Mouse (Mus musculus) midbrain, embryonic 12.5 days (tissue): ENCODE measurements around the gene 1810049J17Rik. TPM values are rescaled to one million over a fixed set of nuclear protein-coding genes. Genes with fewer than 3 reads are reported as not detected.
A peak's percentile ranks its signal among the peaks of the same experiment; 100 is the strongest.
"Not testable (repeated sequence)": the region's sequence is repeated elsewhere in the genome, so short reads cannot be mapped to it uniquely, and the experiment has no call there.

Experiments used
- ATAC-seq: fragments of 200-750 bp; cut with Nextera tagmentation; 2 replicates; pipeline ENCODE4 v1.8.0; 2017; ENCODE audit warnings: low read depth, moderate TSS enrichment, moderate library complexity; ENCODE audit not compliant: low FRiP score
- H3K27ac ChIP-seq: fragments of 300-500 bp; sonication (generic); replicated peaks from 2 replicates; pipeline ENCODE4 v1.5.1; 2016; ENCODE audit warnings: mild to moderate bottlenecking
- H3K27me3 ChIP-seq: fragments of 300-500 bp; sonication (generic); 2 replicates; pipeline ENCODE4 v1.6.1; 2016; ENCODE audit warnings: mild to moderate bottlenecking
- H3K36me3 ChIP-seq: fragments of 300-500 bp; sonication (generic); 2 replicates; pipeline ENCODE4 v1.6.1; 2016
- H3K4me1 ChIP-seq: fragments of 300-500 bp; sonication (generic); 2 replicates; pipeline ENCODE4 v1.6.1; 2016
- H3K4me2 ChIP-seq: fragments of 300-500 bp; sonication (generic); replicated peaks from 2 replicates; pipeline ENCODE4 v1.6.1; 2016; ENCODE audit warnings: mild to moderate bottlenecking, moderate library complexity
- H3K4me3 ChIP-seq: fragments of 300-500 bp; sonication (generic); 2 replicates; pipeline ENCODE4 v1.5.1; 2016; ENCODE audit warnings: mild to moderate bottlenecking
- H3K9ac ChIP-seq: fragments of 300-500 bp; sonication (generic); replicated peaks from 2 replicates; pipeline ENCODE4 v1.6.1; 2016; ENCODE audit warnings: mild to moderate bottlenecking, moderate library complexity
- H3K9me3 ChIP-seq: fragments of 300-500 bp; sonication (generic); 2 replicates; pipeline ENCODE4 v1.6.1; 2016; ENCODE audit warnings: mild to moderate bottlenecking
- WGBS: fragments of 180-500 bp; shearing (Covaris S2); methylation state at CpG from one replicate; pipeline ENCODE4 v1.1.7; 2016; 5-methylcytosine and 5-hydroxymethylcytosine counted together
- polyA plus RNA-seq: library from polyadenylated mRNA; unstranded; fragments of >200 nt; fragmentation: Nextera tagmentation; extraction: Ambion mirVana; gene quantifications from 2 replicates; pipeline ENCODE4 v1.2.1, GENCODE M21; 2016

Gene 1810049J17Rik
- 0.75 TPM in 1 of 2 replicates, not detected in the other for polyA plus RNA-seq

DNA sequence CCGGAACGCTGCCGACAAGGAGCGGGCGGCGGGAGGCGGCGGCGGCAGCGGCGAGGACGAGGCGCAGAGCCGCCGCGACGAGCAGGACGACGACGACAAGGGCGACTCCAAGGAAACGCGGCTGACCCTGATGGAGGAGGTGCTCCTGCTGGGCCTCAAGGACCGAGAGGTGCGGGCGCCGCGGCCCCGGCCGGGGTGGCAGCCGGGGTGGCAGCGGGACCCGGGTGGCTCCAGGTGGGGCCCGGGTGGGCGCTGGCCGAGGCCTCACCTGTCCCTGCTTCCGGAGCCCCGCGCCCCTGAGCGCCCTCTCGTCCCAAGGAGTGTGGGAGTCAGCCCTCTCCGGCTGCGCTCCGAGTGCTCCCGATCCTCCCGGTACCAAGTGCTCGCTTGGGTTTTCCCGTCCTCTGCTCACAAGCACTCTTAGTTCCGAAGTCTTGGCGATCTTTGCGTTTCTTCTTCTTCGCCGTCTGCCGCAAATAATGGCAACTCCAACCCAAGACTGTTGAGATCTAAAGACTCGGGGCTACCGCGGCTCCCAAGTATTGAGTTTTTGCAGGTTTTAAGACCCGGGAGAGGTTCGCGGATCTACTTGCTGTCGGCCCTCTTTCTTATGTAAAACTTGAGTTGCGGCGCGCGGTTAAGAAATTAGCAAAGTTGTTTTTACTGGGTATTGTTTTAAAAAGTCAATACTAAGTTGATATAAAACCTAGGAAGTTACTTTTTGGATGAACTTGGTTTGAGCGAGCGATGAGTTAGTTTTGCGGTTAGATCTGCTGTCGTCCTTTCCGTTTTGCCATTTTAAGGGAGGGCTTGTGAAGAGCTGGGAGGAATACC, at the start of gene 1810049J17Rik:
1810049J17Rik (minus strand) TSS at position 112 of the 834 bp plus-strand sequence.
- H3K4me1 ChIP-seq: peaks cover 34% of the 10 kb centered on the region
- peak within 1 kb of the TSS; percentile 75 for H3K4me2 ChIP-seq
- under 1% methylated on average over 64 of the region's 70 CpGs for WGBS
- peak within 1 kb of the TSS; percentile 95 for H3K4me3 ChIP-seq
- ATAC-seq: peak; percentile 50
- peak within 1 kb of the TSS; percentile 92 for H3K27ac ChIP-seq
- no peaks in the 10 kb centered on the region for H3K9me3 ChIP-seq
- peaks cover 18% of the 10 kb centered on the region for H3K27me3 ChIP-seq
- H3K9ac ChIP-seq: peak within 1 kb of the TSS; percentile 91
- H3K36me3 ChIP-seq: peaks cover 5% of the 10 kb centered on the region; the same call in 1 of the 2 replicates

DNA sequence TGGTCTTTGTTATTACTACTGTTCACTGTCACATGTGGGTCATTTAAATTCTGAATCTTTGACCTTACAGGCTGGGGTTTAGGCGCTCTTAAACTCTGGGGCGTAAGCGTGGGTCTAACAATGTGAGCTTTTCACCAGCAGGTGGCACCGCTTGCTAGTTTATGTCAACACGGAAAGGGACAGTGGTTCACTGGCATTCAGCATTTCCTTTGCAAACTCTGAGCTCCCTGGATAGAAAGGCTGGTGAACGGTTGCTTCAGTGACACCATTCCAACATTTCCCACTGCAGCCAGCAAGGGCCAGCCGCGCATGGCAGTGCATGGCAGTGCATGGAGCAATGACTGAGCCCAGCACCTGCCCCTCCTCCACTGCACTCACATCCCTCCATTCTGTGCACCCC, 49.5 kb upstream of the 1810049J17Rik start:
- peak; percentile 67 for ATAC-seq
- Histone ChIP-seq H3K9ac (no peak overlapping the region), H3K27me3 (peaks cover 23% of the 10 kb centered on the region), H3K4me3 (no peak overlapping the region), H3K4me2 (no peak overlapping the region), H3K9me3 (no peaks in the 10 kb centered on the region), H3K4me1 (peaks cover 32% of the 10 kb centered on the region), H3K36me3 (no peaks in the 10 kb centered on the region), H3K27ac (no peak overlapping the region)
- 7% methylated on average over 8 of the region's 8 CpGs for WGBS

DNA sequence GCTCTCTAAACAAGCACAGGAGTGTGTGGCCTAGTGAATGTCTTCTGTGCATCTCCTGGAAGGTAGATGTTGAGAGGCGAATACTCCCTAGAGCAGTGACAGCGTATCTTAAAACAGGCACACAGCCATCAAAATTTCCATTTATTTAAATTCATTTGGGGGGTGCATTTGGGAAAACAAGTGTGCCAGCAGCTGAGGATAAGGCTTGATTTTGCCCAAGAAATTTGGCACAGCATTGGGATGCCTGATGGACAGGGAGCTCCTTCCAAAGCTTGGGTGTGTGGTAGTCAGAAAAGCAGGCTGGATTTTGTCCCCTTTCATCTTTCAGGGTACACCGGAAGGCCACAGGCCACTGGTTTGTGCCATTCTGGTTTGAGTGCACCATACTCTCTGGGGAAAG, 48.4 kb upstream of the 1810049J17Rik start:
- H3K27me3 ChIP-seq: peaks cover 23% of the 10 kb centered on the region
- WGBS: 94% methylated on average over 3 of the region's 3 CpGs
- H3K4me1 ChIP-seq: peaks cover 30% of the 10 kb centered on the region
- no peak overlapping the region for H3K9ac ChIP-seq
- H3K36me3 ChIP-seq: no peaks in the 10 kb centered on the region
- ATAC-seq: no peak
- no peak overlapping the region for H3K4me2 ChIP-seq
- H3K4me3 ChIP-seq: no peak overlapping the region
- H3K27ac ChIP-seq: no peak overlapping the region
- H3K9me3 ChIP-seq: no peaks in the 10 kb centered on the region

DNA sequence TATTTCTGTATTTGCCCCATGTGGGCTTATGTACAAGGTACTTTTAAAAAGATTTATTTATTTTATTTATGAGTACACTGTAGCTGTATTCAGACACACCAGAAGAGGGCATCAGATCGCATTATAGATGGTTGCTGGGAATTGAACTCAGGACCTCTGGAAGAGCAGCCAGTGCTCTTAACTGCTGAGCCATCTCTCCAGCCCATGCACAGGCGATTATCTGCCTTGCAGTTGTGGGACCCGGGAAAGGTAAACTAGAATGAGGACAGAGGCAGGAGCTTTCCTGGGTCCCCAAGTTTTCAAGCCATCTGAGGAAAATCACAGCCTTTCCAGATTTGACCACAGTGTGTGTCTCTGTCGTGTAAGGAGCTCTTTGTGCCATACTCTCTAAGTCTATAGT, 47.2 kb upstream of the 1810049J17Rik start:
- no peak overlapping the region for H3K9ac ChIP-seq
- peaks cover 28% of the 10 kb centered on the region for H3K4me1 ChIP-seq
- H3K4me3 ChIP-seq: no peak overlapping the region
- H3K9me3 ChIP-seq: no peaks in the 10 kb centered on the region
- no peaks in the 10 kb centered on the region for H3K36me3 ChIP-seq
- H3K27ac ChIP-seq: no peak overlapping the region
- no peak overlapping the region for H3K4me2 ChIP-seq
- H3K27me3 ChIP-seq: peaks cover 19% of the 10 kb centered on the region
- no peak for ATAC-seq
- WGBS: 90% methylated on average over 4 of the region's 4 CpGs

DNA sequence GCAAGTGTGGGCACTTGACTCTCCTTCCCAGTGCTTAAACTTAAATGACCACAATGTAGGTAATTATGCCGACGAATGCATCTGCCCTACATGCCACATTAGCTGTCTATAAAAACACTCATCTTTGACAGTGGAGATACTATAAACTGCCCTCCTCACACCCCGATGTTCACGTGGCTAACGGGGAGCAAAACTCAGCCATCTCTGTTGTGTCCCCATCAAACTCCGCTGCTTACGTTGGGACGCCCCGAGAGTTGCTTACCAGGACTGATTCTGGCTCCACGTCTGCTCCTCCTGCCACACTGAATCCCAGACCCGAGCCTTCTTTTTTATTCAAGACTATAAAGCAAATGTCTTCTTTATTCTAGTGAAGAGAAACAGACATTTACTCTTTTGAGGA, 46.7 kb upstream of the 1810049J17Rik start:
- Histone ChIP-seq H3K9ac (no peak overlapping the region), H3K4me3 (no peak overlapping the region), H3K27me3 (peaks cover 19% of the 10 kb centered on the region), H3K27ac (no peak overlapping the region), H3K4me1 (peaks cover 28% of the 10 kb centered on the region), H3K36me3 (no peaks in the 10 kb centered on the region), H3K4me2 (no peak overlapping the region), H3K9me3 (no peaks in the 10 kb centered on the region)
- no peak for ATAC-seq
- WGBS: 80% methylated on average over 11 of the region's 11 CpGs

DNA sequence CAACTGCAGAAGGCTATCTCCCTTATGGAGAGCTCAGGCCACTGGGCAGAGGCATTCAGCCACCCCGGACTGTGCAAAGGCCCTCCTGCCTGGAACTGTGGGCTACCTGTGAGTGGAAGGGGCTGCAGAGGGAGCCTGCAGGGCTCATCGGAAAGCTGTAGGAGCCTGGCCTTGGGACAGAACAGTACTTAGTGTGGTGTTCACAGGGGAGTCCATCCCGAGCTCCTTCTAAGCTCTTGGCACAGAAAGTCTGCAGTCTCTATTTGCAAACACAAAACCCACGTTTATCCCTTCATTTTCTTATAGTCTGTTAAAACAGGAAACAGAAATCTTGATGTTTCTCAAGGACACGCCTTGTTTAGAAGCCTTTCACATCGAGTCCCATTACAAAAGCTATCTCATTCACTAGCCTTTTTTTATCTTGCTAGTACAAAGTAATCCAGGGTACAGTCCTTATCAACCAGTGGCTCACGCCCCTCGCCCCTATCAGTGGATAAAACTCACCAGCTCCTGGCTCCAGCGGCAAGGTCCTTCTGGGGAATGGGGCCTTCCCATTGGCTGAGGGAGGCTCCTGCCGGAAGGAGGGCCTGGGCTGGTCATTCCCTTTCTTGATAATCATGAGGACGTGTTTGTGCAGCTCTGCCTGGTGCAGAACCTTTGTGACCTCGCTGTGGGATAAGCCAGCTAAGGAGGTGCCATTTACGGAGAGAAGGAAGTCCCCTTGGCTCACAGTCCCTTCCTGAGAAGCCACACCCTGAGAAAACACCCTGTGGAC, 45.8 kb upstream of the 1810049J17Rik start:
- H3K4me3 ChIP-seq: no peak overlapping the region
- no peaks in the 10 kb centered on the region for H3K9me3 ChIP-seq
- 56% methylated on average over 13 of the region's 13 CpGs for WGBS
- ATAC-seq: no peak
- H3K4me1 ChIP-seq: peaks cover 28% of the 10 kb centered on the region
- H3K27me3 ChIP-seq: peaks cover 10% of the 10 kb centered on the region
- no peaks in the 10 kb centered on the region for H3K36me3 ChIP-seq
- H3K4me2 ChIP-seq: no peak overlapping the region
- H3K27ac ChIP-seq: no peak overlapping the region
- no peak overlapping the region for H3K9ac ChIP-seq

DNA sequence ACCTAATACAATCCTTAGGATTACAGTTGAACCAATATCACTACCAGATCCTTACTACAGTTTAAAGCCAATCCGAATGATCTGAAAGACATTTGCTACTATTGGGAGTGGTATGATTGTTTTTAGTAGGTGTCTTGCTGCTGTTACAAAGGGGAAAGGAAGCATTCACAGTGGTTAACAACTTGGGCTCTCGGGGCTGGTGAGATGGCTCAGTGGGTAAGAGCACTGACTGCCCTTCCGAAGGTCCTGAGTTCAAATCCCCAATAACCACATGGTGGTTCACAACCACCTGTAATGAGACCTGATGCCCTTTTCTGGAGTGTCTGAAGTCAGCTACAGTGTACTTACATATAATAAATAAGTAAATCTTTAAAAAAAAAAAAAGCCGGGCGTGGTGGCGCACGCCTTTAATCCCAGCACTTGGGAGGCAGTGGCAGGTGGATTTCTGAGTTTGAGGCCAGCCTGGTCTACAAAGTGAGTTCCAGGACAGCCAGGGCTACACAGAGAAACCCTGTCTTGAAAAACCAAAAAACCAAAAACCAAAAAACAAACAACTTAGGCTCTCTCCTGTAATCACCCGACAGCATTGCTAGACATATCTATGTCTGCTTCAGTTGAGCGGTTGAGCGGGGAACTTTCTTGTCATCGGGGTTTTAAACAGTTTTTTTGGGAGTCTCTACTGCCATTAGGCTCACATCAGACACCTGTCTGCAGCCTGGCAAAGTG, 45.0 kb upstream of the 1810049J17Rik start:
- not testable (repeated sequence) for H3K9ac ChIP-seq, H3K36me3 ChIP-seq, H3K4me2 ChIP-seq, ATAC-seq, H3K4me3 ChIP-seq, H3K27me3 ChIP-seq, H3K9me3 ChIP-seq
- WGBS: 91% methylated on average over 11 of the region's 11 CpGs
- H3K4me1 ChIP-seq: peaks cover 26% of the 10 kb centered on the region
- H3K27ac ChIP-seq: 0 out of 2 replicates have a peak overlapping the region, but pooled peaks have one; percentile 20

DNA sequence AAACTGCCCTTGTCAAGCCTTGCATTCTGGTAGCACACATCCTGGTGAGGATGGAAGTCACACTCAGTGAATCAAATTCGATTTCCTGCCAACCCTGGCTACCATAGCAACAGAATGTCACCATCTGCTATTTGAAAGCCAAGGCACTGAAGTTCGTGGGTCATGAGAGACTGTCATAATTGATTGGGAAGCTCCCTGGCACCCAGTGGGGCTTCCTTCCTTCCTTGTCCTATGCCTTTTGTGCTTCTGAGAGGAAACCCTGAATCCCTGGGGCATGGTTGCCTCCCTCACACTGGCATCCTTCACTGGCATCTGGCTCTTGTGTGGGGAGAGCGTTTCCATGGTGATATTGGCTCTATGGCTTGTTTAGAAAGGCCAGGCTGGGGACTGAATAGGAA, 44.4 kb upstream of the 1810049J17Rik start:
- Histone ChIP-seq H3K4me1 (peaks cover 20% of the 10 kb centered on the region), H3K27me3 (peaks cover 8% of the 10 kb centered on the region), H3K27ac (0 out of 2 replicates have a peak overlapping the region, but pooled peaks have one; percentile 20), H3K4me2 (no peak overlapping the region), H3K36me3 (no peaks in the 10 kb centered on the region), H3K9me3 (no peaks in the 10 kb centered on the region), H3K9ac (no peak overlapping the region), H3K4me3 (no peak overlapping the region)
- ATAC-seq: peak; percentile 80
- 26% methylated on average over 3 of the region's 3 CpGs for WGBS

DNA sequence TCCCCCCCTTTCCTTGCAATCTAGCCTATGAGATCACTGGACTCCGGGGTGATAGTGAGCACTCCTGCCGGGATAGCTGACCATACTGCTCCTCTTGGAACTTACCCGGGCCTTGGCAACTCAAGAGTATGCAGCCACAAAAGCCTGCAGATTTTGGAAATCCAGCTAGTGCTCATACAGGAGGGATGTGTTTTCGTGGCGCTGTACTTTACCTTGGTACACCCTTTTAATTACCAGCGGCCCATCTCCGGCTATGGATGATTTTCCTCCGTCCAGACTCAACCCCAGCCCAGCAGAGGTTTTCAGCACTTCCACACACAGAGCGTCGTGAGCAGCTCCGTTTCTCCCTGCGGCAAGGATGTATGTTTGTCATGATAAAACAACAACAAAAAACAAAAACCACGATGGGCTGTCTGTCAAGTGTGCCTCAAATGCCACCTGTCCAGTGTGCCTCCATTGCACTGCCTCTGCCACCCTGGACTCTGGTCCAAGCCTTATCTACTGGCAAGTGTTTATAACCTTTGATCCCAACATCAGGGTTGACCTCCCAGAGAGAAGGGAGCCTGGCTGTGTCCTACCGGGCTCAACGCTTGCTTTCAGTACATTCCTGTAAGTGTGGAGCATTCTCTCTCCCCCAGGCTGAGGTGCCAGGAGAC, 43.8 kb upstream of the 1810049J17Rik start:
- H3K4me3 ChIP-seq: no peak overlapping the region
- H3K27ac ChIP-seq: 0 out of 2 replicates have a peak overlapping the region, but pooled peaks have one; percentile 20
- H3K4me1 ChIP-seq: peaks cover 20% of the 10 kb centered on the region
- no peaks in the 10 kb centered on the region for H3K9me3 ChIP-seq
- no peak overlapping the region for H3K9ac ChIP-seq
- ATAC-seq: no peak; the same call in none of the 2 replicates
- peaks cover 8% of the 10 kb centered on the region for H3K27me3 ChIP-seq
- H3K4me2 ChIP-seq: no peak overlapping the region
- H3K36me3 ChIP-seq: no peaks in the 10 kb centered on the region
- 82% methylated on average over 15 of the region's 15 CpGs for WGBS

DNA sequence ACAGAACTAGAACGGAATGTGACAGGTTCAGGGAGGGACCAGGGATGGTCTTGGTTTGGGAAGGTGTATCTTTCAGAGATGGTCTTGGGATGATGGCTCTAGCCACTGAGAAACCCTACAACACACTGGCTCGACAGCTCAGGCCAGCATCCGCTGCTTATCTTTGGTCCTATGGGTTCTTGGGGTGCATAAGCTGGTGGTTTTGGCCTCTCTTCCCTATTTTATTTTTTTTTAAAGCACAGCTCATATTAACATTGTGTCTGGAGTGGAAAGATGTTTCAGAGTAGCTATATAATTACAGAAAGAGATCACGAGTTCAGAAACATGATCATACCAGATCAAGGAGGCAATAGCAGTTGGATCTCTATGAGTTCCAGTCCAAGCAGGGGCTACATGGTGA, 42.4 kb upstream of the 1810049J17Rik start:
- whole genome bisulfite sequencing: 90% methylated on average over 4 of the region's 4 CpGs
- ATAC-seq: no peak

DNA sequence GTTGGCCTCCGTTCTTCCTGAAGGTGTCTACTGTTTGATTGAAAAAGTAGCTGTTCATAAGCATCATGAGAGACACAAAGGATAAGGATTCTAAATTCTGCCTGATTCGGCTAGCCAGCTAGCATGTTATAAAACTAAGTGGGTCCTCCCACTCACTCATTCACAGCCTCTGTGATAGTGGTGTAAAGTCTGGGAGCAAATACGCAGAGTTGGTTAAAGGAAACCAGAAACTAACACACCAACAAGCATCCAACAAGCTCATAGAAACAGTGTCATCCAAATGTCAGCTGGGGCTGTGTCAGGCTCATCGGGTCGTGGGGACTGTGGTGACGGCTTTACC, 41.0 kb upstream of the 1810049J17Rik start:
- H3K4me1 ChIP-seq: peaks cover 13% of the 10 kb centered on the region
- no peaks in the 10 kb centered on the region for H3K9me3 ChIP-seq
- no peaks in the 10 kb centered on the region for H3K36me3 ChIP-seq
- no peaks in the 10 kb centered on the region; the same call in 1 of the 2 replicates for H3K27me3 ChIP-seq
- no peak for ATAC-seq
- H3K4me2 ChIP-seq: no peak overlapping the region
- 91% methylated on average over 6 of the region's 6 CpGs for WGBS
- H3K27ac ChIP-seq: no peak overlapping the region
- no peak overlapping the region for H3K9ac ChIP-seq
- H3K4me3 ChIP-seq: no peak overlapping the region

More for the DNA sequence above, 42.4 kb upstream of the 1810049J17Rik start:
- Histone ChIP-seq H3K27me3 (no peaks in the 10 kb centered on the region; the same call in 1 of the 2 replicates), H3K9ac (no peak overlapping the region), H3K36me3 (no peaks in the 10 kb centered on the region), H3K9me3 (no peaks in the 10 kb centered on the region), H3K4me3 (no peak overlapping the region), H3K4me1 (peaks cover 20% of the 10 kb centered on the region), H3K4me2 (no peak overlapping the region), H3K27ac (no peak overlapping the region)
